Comparison of ENCODE assay signal across 18 mouse cellular contexts in the genomic region with DNA sequence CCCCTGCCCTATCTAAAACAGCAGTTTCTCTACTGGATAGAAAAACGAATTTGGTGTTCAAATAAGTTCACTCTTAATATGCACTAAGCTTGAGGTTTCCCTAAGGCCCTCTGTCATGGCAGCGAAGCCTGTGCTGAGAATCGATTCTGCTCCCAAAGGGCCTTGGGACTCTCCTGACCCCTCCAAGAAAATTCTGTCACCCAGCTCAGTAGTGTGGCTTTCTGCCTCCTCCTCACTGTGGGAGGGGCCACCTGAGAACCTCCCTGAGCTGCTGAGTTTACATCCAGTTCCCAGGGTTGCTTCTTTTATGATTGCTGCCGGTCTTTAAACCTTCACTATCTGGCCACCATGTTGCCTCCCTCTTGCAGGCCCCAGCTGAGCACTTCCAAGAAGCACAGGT.
A peak's percentile ranks its signal among the peaks of the same experiment; 100 is the strongest.
DNase-seq lines count a peak whose midpoint lies in the region; ATAC-seq lines count a peak whose summit lies in the region.
"Had no signal": no experiment of that assay in that cellular context is flagged by ENCODE, and none has a peak within 500 bp of the region (broad histone marks: within the 10 kb centered on the region; RNA-seq: fewer than 3 reads in every experiment).

No protein-coding gene starts in this region.

- peaks cover 23% of the 10 kb centered on the region for H3K4me1 ChIP-seq in neural tube, embryonic 13.5 days (replicated peaks)
- peaks cover 34% of the 10 kb centered on the region for H3K4me1 ChIP-seq in limb, embryonic 10.5 days
- H3K4me1 ChIP-seq: liver, embryonic 13.5 days had no signal

- DNase-seq in frontal cortex, postnatal 10 days (ENCODE audit: low spot score in 2 of 2) = no peak
- DNase-seq in neural tube, embryonic 10.5 days (ENCODE audit: extremely low spot score, low spot score) = no peak
- no peak for DNase-seq in limb, embryonic 10.5 days (ENCODE audit: low spot score)
- no peak for DNase-seq in kidney, postnatal 25 days
- DNase-seq in right cerebral cortex, postnatal 25 days = no peak
- DNase-seq: adrenal gland, postnatal 25 days; gastrocnemius, postnatal 36 days; kidney, adult 8-10 months; kidney, postnatal 36 days; liver, embryonic 13.5 days; lung, embryonic 14.5 days; lung, postnatal 36 days; thymus, postnatal 14 days had no signal

- no peaks in the 10 kb centered on the region for H3K9me3 ChIP-seq in neural tube, embryonic 13.5 days
- no peaks in the 10 kb centered on the region for H3K9me3 ChIP-seq in limb, embryonic 10.5 days (replicated peaks)
- H3K9me3 ChIP-seq: embryonic facial prominence, embryonic 13.5 days; limb, embryonic 13.5 days; liver, embryonic 13.5 days had no signal

- no peak overlapping the region for H3K4me3 ChIP-seq in neural tube, embryonic 13.5 days
- no peak overlapping the region for H3K4me3 ChIP-seq in limb, embryonic 10.5 days
- H3K4me3 ChIP-seq: embryonic facial prominence, embryonic 13.5 days; limb, embryonic 13.5 days; liver, embryonic 13.5 days had no signal

- WGBS in neural tube, embryonic 13.5 days = 76% methylated on average over 4 of the region's 4 CpGs
- WGBS in limb, embryonic 10.5 days = 79% methylated on average over 4 of the region's 4 CpGs

- peak overlapping the region; percentile 42 for H3K27ac ChIP-seq in neural tube, embryonic 13.5 days (replicated peaks)
- H3K27ac ChIP-seq in limb, embryonic 10.5 days = peak overlapping the region; percentile 56
- H3K27ac ChIP-seq: embryonic facial prominence, embryonic 13.5 days; limb, embryonic 13.5 days; liver, embryonic 13.5 days had no signal

- H3K27me3 ChIP-seq in neural tube, embryonic 13.5 days = no peaks in the 10 kb centered on the region
- no peaks in the 10 kb centered on the region for H3K27me3 ChIP-seq in limb, embryonic 10.5 days (ENCODE audit: low read depth, poor library complexity, severe bottlenecking)
- H3K27me3 ChIP-seq: embryonic facial prominence, embryonic 13.5 days; liver, embryonic 13.5 days had no signal

- H3K36me3 ChIP-seq in neural tube, embryonic 13.5 days = no peaks in the 10 kb centered on the region
- H3K36me3 ChIP-seq in limb, embryonic 10.5 days = no peaks in the 10 kb centered on the region
- H3K36me3 ChIP-seq: G1E; liver, embryonic 13.5 days had no signal

- 0 out of 2 replicates have a peak, but pooled peaks have one; percentile 15 for ATAC-seq in frontal cortex, adult (ENCODE audit: low TSS enrichment)
- ATAC-seq in neural tube, embryonic 13.5 days (ENCODE audit: low read depth) = no peak

- no peak overlapping the region for H3K9ac ChIP-seq in neural tube, embryonic 13.5 days
- H3K9ac ChIP-seq: embryonic facial prominence, embryonic 13.5 days; limb, embryonic 13.5 days; liver, embryonic 13.5 days; lung, embryonic 14.5 days had no signal

- H3K4me2 ChIP-seq in neural tube, embryonic 13.5 days = no peak overlapping the region
- H3K4me2 ChIP-seq: embryonic facial prominence, embryonic 13.5 days; limb, embryonic 13.5 days; liver, embryonic 13.5 days; lung, embryonic 14.5 days had no signal
